Mouse (Mus musculus) myocyte (in vitro differentiated cells): ENCODE results near the gene Abcg4. TPM values are rescaled to one million over a fixed set of nuclear protein-coding genes. Genes with fewer than 3 reads are reported as not detected.
"Not testable (repeated sequence)": the region's sequence is repeated elsewhere in the genome, so short reads cannot be mapped to it uniquely, and the experiment has no call there.

Experiments used
- H3K27me3 ChIP-seq: one replicate; pipeline ENCODE4 v1.6.1; 2011; ENCODE audit not compliant: control insufficient read depth, insufficient read depth, insufficient read length
- H3K36me3 ChIP-seq: one replicate; pipeline ENCODE4 v1.6.1; 2011; ENCODE audit not compliant: control insufficient read depth, insufficient read depth
- H3K4me2 ChIP-seq: one replicate; pipeline ENCODE4 v1.6.1; 2011; ENCODE audit warnings: low read depth, control low read depth
- H3K4me3 ChIP-seq: one replicate; pipeline ENCODE4 v1.5.1; 2011; ENCODE audit warnings: mild to moderate bottlenecking, control low read depth, moderate library complexity
- H3K79me2 ChIP-seq: one replicate; pipeline ENCODE4 v1.6.1; 2011; ENCODE audit not compliant: control insufficient read depth, insufficient read depth
- H3ac ChIP-seq: one replicate; pipeline ENCODE4 v1.6.1; 2011; ENCODE audit not compliant: control insufficient read depth, insufficient read length
- CEBPB ChIP-seq: IDR thresholded peaks from 2 replicates; pipeline ENCODE4 v1.6.1; 2011; ENCODE audit warnings: mild to moderate bottlenecking, moderate library complexity; ENCODE audit not compliant: poor library complexity, insufficient read depth, severe bottlenecking
- E2F4 ChIP-seq: IDR thresholded peaks from one replicate; pipeline ENCODE4 v1.6.1; 2011; ENCODE audit warnings: mild to moderate bottlenecking, control low read depth, moderate library complexity; ENCODE audit not compliant: insufficient read depth
- MAX ChIP-seq: IDR thresholded peaks from one replicate; pipeline ENCODE4 v1.6.1; 2011; ENCODE audit warnings: low read depth, mild to moderate bottlenecking, control low read depth
- MYOD1 ChIP-seq, 3 experiments: IDR thresholded peaks; one replicate each; pipeline ENCODE4 v1.6.1; 2011; ENCODE audit warnings: control low read depth in 2 of 3, low read depth in 2 of 3, mild to moderate bottlenecking in 2 of 3, moderate library complexity in 1 of 3; ENCODE audit not compliant: insufficient read length in 2 of 3, control insufficient read depth in 1 of 3
- MYOG ChIP-seq, 3 experiments: IDR thresholded peaks; one replicate each; pipeline ENCODE4 v1.6.1; 2011; ENCODE audit warnings: control low read depth in 2 of 3, low read depth in 2 of 3, mild to moderate bottlenecking in 2 of 3; ENCODE audit not compliant: insufficient read length in 2 of 3, control insufficient read depth in 1 of 3, insufficient read depth in 1 of 3
- POLR2A ChIP-seq: IDR thresholded peaks from one replicate; pipeline ENCODE4 v1.6.1; 2011; ENCODE audit warnings: low read depth, mild to moderate bottlenecking, control low read depth, moderate library complexity; ENCODE audit not compliant: insufficient read length
- POLR2AphosphoS2 ChIP-seq: IDR thresholded peaks from one replicate; pipeline ENCODE4 v1.6.1; 2011; ENCODE audit warnings: low read depth, control low read depth; ENCODE audit not compliant: insufficient read length
- REST ChIP-seq: IDR thresholded peaks from one replicate; pipeline ENCODE4 v1.6.1; 2011; ENCODE audit warnings: mild to moderate bottlenecking, control low read depth, moderate library complexity; ENCODE audit not compliant: insufficient read depth, insufficient read length
- SRF ChIP-seq: IDR thresholded peaks from one replicate; pipeline ENCODE4 v1.6.1; 2011; ENCODE audit warnings: low read depth; ENCODE audit not compliant: control insufficient read depth, insufficient read length
- TCF12 ChIP-seq: IDR thresholded peaks from one replicate; pipeline ENCODE4 v1.6.1; 2011; ENCODE audit warnings: mild to moderate bottlenecking, control low read depth; ENCODE audit not compliant: poor library complexity, insufficient read depth, severe bottlenecking
- TCF3 ChIP-seq: IDR thresholded peaks from one replicate; pipeline ENCODE4 v1.6.1; 2011; ENCODE audit warnings: low read depth, control low read depth; ENCODE audit not compliant: insufficient read length
- USF1 ChIP-seq: IDR thresholded peaks from one replicate; pipeline ENCODE4 v1.6.1; 2011; ENCODE audit warnings: low read depth, mild to moderate bottlenecking, control low read depth, moderate library complexity
- polyA plus RNA-seq: library from polyadenylated mRNA; unstranded; fragments of >200 nt; fragmentation: generic; extraction: Trizol; gene quantifications from one replicate; pipeline ENCODE4 v1.2.1, GENCODE M21; 2012; ENCODE audit warnings: missing spikeins

The Abcg4 gene
- polyA plus RNA-seq, 1 experiment: 0.10 TPM

- Histone ChIP-seq H3ac (no peak overlapping the region), H3K4me3 (no peak overlapping the region), H3K4me2 (no peak overlapping the region), H3K27me3 (no peaks in the 10 kb centered on the region), H3K36me3 (peaks cover 6% of the 10 kb centered on the region), H3K79me2 (peaks cover 11% of the 10 kb centered on the region)
- TF ChIP-seq TCF3 (no peak), CEBPB (no peak), REST (no peak), MYOG (IDR thresholded peaks at IDR 0.05; ENCODE audit: control insufficient read depth in 1 of 3, insufficient read depth in 1 of 3, insufficient read length in 2 of 3, low read depth in 2 of 3) (no peak), POLR2AphosphoS2 (no peak), POLR2A (no peak), MYOD1 (IDR thresholded peaks at IDR 0.05; ENCODE audit: control insufficient read depth in 1 of 3, insufficient read length in 2 of 3, low read depth in 2 of 3) (no peak), E2F4 (no peak), TCF12 (no peak), SRF (no peak), USF1 (no peak), MAX (no peak)
Observed at GRCm38 (mm10) chr9:44324147-44324546, 35.7 kb upstream of the Abcg4 start.

- H3K4me2 ChIP-seq, H3ac ChIP-seq, H3K4me3 ChIP-seq, H3K36me3 ChIP-seq, H3K27me3 ChIP-seq: not testable (repeated sequence)
- peaks cover 11% of the 10 kb centered on the region for H3K79me2 ChIP-seq
Observed at GRCm38 (mm10) chr9:44323656-44324055, 35.2 kb upstream of the Abcg4 start.

DNA sequence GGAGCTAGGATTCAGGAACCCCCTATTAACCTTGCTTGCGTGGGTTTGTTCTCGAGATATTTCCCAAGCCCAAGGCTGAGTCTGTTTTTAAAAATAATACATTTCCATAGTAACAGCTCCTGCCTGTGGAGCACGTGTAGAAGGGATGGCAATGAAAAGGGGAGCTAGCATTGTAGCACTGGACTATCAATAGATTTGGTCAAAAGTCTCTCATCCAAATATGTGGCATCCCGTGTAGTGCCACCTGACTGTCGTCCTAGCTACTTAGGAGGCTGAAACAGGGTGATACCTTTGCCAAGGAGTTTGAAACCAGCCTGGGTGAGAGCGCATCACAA lies 32.4 kb upstream of the Abcg4 start:
- Histone ChIP-seq H3K4me2 (peak overlapping the region; percentile 92), H3K79me2 (no peaks in the 10 kb centered on the region), H3K4me3 (peak overlapping the region; percentile 43), H3K27me3 (no peaks in the 10 kb centered on the region), H3K36me3 (no peaks in the 10 kb centered on the region), H3ac (no peak overlapping the region)
- TF ChIP-seq POLR2AphosphoS2: no peak

DNA sequence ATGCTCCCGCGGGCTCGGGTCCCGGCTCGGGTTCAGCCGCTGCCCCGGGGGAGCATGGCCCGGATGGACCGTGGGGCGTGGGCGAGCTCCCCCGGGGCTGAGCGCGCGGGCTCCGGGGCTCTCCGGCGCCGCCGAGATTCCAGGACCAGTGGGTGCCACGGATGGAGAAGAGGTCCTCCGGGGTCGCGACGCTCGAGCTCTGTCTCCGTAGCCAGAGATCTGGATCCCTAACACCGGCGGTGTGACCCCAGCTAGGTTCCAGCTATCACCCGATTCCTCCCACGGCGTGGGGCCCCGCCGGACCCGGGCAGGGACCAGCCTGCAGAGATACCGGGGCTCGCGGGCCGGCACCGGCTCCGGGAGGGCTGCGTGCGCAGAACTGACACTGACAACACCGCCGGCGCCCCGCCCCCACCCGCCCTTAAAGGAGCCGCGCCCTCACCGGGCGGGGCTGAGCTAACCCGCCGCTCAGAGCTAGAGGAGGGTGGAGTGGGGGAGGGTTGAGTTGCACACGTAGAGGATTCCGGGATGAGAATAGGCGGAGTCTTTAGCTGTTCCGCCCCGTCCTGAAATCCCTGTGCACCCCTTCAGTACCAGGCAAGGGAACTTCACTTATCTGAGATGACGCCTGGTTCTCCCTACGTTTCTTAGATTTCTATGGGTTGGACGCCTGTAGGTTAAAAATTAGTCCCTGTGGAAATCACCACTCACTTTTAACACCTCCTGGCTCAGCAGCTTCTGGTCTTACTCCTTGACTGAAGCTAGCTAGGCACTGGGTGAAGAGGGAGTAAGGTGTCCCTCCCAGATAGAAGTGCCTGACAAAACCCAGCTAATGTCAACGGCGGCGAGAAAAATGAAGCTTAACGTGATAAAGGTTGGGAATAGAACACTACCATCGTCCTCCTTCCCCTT lies 31.7 kb upstream of the Abcg4 start, which contains the start of gene C2cd2l:
Gene C2cd2l, minus strand, starts transcription at position 399 of the 912 bp plus-strand sequence.
- TF ChIP-seq POLR2AphosphoS2: peak; percentile 9
- peak; percentile 80 for TF ChIP-seq POLR2A
- TF ChIP-seq REST: no peak
- peak within 1 kb of the TSS; percentile 43 for H3K4me3 ChIP-seq
- H3ac ChIP-seq: peak within 1 kb of the TSS; percentile 75
- H3K27me3 ChIP-seq: no peaks in the 10 kb centered on the region
- peak within 1 kb of the TSS; percentile 92 for H3K4me2 ChIP-seq
- H3K79me2 ChIP-seq: no peaks in the 10 kb centered on the region
- H3K36me3 ChIP-seq: no peaks in the 10 kb centered on the region

DNA sequence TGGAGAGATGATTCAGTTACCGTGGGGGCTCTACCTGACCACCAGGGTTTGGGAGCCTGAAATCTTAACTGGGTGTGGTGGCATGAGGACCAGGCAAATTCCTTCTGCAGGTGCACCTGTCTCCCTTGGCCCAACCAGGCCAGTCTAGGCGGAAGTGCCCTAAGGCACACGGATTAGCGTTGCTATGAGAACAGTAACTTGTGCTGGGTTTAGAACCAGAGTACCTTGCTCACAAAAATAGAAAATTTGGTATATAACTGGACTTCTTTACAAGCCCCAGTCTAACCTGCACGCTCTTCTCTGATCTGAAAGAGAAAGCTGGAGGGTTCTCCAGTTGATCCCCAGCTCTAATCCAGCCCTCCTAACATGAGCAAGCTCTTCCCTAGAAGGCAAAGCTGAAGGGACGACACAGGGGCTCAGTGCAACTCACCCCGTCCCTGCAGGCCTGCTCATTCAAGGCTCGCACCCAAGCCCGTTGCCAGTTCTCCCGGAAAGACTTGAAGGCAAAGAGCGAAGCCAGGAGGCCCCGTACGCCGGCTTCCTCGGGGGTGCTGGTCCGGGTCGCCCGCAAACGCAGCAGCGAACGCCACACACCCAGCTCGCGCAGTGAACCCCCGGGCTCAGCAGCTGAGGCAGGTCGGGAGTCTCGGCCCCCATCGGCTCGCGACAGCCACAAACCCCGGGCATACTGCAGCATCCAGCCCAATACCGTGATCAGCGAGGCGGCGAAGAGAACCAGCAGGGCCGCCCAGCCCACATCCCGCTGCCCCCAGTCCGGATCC lies 30.9 kb upstream of the Abcg4 start:
- peak overlapping the region; percentile 75 for H3ac ChIP-seq
- peak overlapping the region; percentile 92 for H3K4me2 ChIP-seq
- TF ChIP-seq MYOD1 (IDR thresholded peaks at IDR 0.05; ENCODE audit: control insufficient read depth in 1 of 3, insufficient read length in 2 of 3, low read depth in 2 of 3) (peak in 2 of 3 experiments; percentile 5 to 28), E2F4 (no peak), USF1 (no peak), MYOG (IDR thresholded peaks at IDR 0.05; ENCODE audit: control insufficient read depth in 1 of 3, insufficient read depth in 1 of 3, insufficient read length in 2 of 3, low read depth in 2 of 3) (peak in 1 of 3 experiments; percentile 17), CEBPB (no peak), POLR2A (no peak), SRF (no peak), TCF3 (no peak), MAX (no peak), POLR2AphosphoS2 (no peak), REST (no peak), TCF12 (no peak)
- H3K27me3 ChIP-seq: no peaks in the 10 kb centered on the region
- no peaks in the 10 kb centered on the region for H3K79me2 ChIP-seq
- H3K4me3 ChIP-seq: peak overlapping the region; percentile 43
- H3K36me3 ChIP-seq: no peaks in the 10 kb centered on the region
